Mouse (Mus musculus): ENCODE results near the gene Dhrs11.

DNA sequence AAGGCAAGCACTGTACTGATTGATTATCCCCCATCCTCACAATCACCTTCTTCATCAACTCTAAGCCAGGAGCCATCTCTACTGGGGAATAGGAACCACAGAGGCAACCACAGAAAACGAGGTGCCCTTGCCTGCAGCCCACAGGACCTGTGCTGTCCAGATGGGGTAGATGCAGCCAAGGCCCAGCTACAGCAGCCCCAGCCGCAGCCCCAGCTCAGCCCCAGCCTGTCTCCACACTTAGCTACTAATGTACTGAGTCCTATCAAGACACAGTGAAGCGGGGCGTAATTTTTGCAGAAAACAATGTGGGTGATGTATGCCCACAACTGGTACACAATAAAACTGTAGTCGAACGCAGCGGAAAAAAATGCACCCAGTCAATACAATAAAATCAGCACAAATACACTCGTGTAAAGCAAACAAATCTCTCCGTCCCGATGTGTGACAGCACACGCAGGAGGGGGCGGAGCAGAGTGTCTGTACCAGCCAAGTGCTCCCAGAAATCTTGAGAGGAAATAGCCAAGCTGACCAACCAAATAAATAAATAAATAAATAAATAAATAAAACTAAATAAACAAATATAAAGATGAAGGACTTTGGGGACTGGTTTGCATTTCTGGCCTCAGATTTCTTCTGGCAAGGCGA is 53.8 kb downstream of the Dhrs11 start:
- TF ChIP-seq CTCF (IDR thresholded peaks at IDR 0.05; ENCODE audit: borderline replicate concordance, insufficient read depth, low read depth, low read length): no peak
- no peak for TF ChIP-seq POLR2A (IDR thresholded peaks at IDR 0.05; ENCODE audit: borderline replicate concordance, insufficient read depth, low read length)
